Mouse (Mus musculus) forebrain, embryonic 14.5 days (tissue): Measurements from ENCODE around the gene Dhx35. TPM values are rescaled to one million over a fixed set of nuclear protein-coding genes. Genes with fewer than 3 reads are reported as not detected.

Experiments used
- ATAC-seq: fragments of 200-750 bp; cut with Nextera tagmentation; 2 replicates; pipeline ENCODE4 v1.8.0; 2017; ENCODE audit warnings: mild to moderate bottlenecking, moderate library complexity
- DNase-seq: peaks from one replicate; pipeline ENCODE4 v3.0.0-alpha.2; 2015; ENCODE audit warnings: low spot score
- H3K27ac ChIP-seq: fragments of 300-500 bp; sonication (generic); 2 replicates; pipeline ENCODE4 v1.5.1; 2014; ENCODE audit warnings: low read depth, mild to moderate bottlenecking, control low read depth, low read length, moderate library complexity
- H3K27me3 ChIP-seq: fragments of 300-500 bp; sonication (generic); replicated peaks from 2 replicates; pipeline ENCODE4 v1.6.1; 2014; ENCODE audit warnings: low read length, control low read depth, mixed read lengths; ENCODE audit not compliant: control insufficient read depth, insufficient read depth
- H3K36me3 ChIP-seq: fragments of 300-500 bp; sonication (generic); 2 replicates; pipeline ENCODE4 v1.6.1; 2014; ENCODE audit warnings: low read length, control low read depth; ENCODE audit not compliant: control insufficient read depth, insufficient read depth
- H3K4me1 ChIP-seq: fragments of 300-500 bp; sonication (generic); 2 replicates; pipeline ENCODE4 v1.6.1; 2014; ENCODE audit warnings: antibody characterized with exemption, low read length, control low read depth; ENCODE audit not compliant: control insufficient read depth, insufficient read depth
- H3K4me2 ChIP-seq: fragments of 300-500 bp; sonication (generic); 2 replicates; pipeline ENCODE4 v1.6.1; 2014; ENCODE audit warnings: mild to moderate bottlenecking, control low read depth, low read length
- H3K4me3 ChIP-seq: fragments of 300-500 bp; sonication (generic); 2 replicates; pipeline ENCODE4 v1.5.1; 2014; ENCODE audit warnings: low read depth, low read length, control low read depth
- H3K9ac ChIP-seq: fragments of 300-500 bp; sonication (generic); 2 replicates; pipeline ENCODE4 v1.6.1; 2014; ENCODE audit warnings: mild to moderate bottlenecking, low read length, control low read depth, moderate library complexity
- H3K9me3 ChIP-seq: fragments of 300-500 bp; sonication (generic); replicated peaks from 2 replicates; pipeline ENCODE4 v1.6.1; 2016; ENCODE audit warnings: low read length, control low read depth, mixed read lengths; ENCODE audit not compliant: control insufficient read depth
- WGBS: fragments of 180-500 bp; shearing (Covaris S2); extraction: QIAGEN DNeasy Blood & Tissue Kit; methylation state at CpG from one replicate; pipeline ENCODE4 v1.1.7; 2014; 5-methylcytosine and 5-hydroxymethylcytosine counted together
- polyA plus RNA-seq: library from polyadenylated mRNA; unstranded; fragments of >200 nt; fragmentation: Nextera tagmentation; extraction: Ambion mirVana; gene quantifications from 2 replicates; pipeline ENCODE4 v1.2.1, GENCODE M21; 2014

The Dhx35 gene
- polyA plus RNA-seq, 1 experiment from 2014 or later: 16.1 TPM

DNA sequence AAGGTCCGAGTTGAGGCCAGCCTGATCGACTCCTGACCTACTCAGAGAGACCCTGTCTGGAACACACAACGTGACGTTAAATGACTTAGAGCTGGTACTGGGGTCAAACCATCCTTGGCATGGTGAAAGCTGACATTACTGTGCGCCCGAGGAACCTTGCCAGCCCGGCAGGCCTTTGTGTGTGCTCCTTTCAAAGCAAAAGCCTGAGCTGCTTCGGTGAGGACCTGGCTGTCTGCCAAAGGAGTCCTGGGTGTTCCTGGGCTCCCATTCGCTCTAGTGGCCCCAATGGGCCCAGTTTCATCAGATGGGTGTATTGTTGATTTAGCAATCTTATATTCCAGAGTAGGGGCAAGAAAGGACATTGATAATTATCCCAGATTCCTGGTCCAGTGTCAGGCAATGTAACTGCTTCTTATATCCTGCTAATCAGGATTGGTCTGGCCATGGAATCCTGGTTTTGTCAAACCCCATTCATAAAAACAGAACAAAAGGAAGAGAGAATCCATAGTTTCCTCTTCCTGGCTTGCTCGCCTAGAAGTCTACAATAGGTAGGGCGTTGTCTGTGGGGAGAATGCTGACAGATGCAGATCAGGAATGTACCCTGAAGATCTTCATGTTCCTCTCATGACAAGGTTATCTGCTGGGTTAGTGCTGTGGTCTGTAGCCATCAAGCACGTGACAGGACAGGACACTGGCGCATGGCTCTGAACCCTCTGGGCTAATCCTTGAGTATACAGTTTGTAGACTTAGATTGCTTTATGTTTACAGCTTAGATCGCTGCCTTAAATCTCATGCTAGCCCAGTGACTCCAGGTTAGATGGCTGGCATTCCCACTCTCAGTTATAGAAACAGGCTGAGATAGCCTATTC is 7.4 kb upstream of the Dhx35 start:
- DNase-seq (peak; percentile 41), ATAC-seq (no peak)
- Histone ChIP-seq H3K36me3 (peaks cover 35% of the 10 kb centered on the region), H3K9ac (no peak overlapping the region), H3K27ac (no peak overlapping the region), H3K4me3 (no peak overlapping the region), H3K4me2 (no peak overlapping the region), H3K9me3 (no peaks in the 10 kb centered on the region), H3K27me3 (no peaks in the 10 kb centered on the region), H3K4me1 (peaks cover 3% of the 10 kb centered on the region; the same call in 1 of the 2 replicates)
- 62% methylated on average over 14 of the region's 14 CpGs for WGBS

DNA sequence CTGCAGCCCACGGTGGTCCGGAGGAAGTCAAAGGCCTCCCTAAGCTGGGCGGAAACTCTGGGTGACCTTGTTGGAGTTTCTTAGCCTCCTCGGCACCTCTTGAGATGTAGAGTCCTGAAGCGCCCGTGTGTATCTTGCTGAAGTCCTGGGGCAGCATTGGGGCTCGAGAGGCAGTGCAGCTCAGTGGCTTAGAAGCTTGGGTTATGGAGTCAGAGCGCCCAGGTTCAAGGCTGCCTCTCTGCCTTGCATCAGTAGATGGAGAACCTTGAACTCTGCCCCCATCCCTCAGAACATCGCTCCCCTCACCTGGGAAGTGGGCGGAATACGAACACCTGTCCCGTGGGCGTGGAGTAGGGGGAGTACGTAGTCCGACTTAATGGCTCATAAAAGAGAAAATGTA is 436 bp downstream of the Dhx35 start:
- Histone ChIP-seq H3K9ac (peak overlapping the region; percentile 78), H3K9me3 (no peaks in the 10 kb centered on the region), H3K4me3 (peak overlapping the region; percentile 73), H3K4me1 (peaks cover 10% of the 10 kb centered on the region), H3K36me3 (no peaks in the 10 kb centered on the region), H3K27ac (no peak overlapping the region), H3K27me3 (no peaks in the 10 kb centered on the region), H3K4me2 (peak overlapping the region; percentile 73)
- DNase-seq (no peak), ATAC-seq (no peak)
- 12% methylated on average over 15 of the region's 15 CpGs for WGBS

DNA sequence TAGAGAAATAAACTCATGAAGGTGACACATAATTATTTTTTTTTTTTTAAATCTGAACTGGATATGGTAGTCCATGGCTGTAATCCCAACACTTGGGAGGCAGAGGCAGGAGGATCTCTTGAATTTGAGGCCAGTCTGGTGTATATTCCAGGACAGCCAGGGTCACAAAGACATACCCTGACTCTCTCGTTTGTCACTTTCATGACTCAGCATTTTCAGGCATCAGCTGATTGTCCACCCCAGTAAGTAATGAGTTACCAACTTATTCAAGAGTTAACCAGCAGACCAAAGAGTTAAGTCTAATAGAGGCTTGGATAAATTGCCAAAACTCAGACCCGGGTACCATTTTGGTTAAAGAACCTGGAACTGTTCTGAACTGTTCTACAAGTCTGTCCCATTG is 1.3 kb downstream of the Dhx35 start:
- Histone ChIP-seq H3K4me2 (no peak overlapping the region), H3K4me1 (peaks cover 10% of the 10 kb centered on the region), H3K36me3 (no peaks in the 10 kb centered on the region), H3K27me3 (no peaks in the 10 kb centered on the region), H3K27ac (no peak overlapping the region), H3K9me3 (no peaks in the 10 kb centered on the region), H3K4me3 (no peak overlapping the region), H3K9ac (no peak overlapping the region)
- ATAC-seq (no peak), DNase-seq (no peak)
- 83% methylated on average over 2 of the region's 2 CpGs for WGBS

DNA sequence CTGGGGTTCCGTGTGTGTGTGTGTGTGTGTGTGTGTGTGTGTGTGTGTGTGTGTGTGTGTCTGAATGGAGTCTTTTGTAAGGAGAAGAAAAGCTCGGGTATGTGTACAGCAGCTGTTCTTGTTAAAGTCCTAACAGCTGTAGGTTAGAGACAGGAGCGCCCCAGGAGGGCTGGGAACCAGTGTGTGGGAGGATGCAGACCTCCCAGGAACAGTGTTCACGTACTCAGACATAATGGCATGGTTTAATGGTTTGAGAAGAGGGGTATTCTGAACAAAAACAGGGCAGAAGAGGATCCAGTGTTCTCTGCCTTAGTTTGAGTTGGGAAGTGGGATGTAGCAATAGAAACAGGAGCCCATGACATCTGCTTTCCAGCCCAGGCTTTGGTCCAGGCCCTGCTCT is 4.7 kb downstream of the Dhx35 start:
- WGBS: 40% methylated on average over 4 of the region's 4 CpGs
- Histone ChIP-seq H3K27me3 (no peaks in the 10 kb centered on the region), H3K9me3 (no peaks in the 10 kb centered on the region), H3K4me2 (no peak overlapping the region), H3K9ac (no peak overlapping the region), H3K4me1 (peaks cover 5% of the 10 kb centered on the region; the same call in 1 of the 2 replicates), H3K27ac (no peak overlapping the region), H3K4me3 (no peak overlapping the region), H3K36me3 (peaks cover 23% of the 10 kb centered on the region)
- DNase-seq (no peak), ATAC-seq (no peak)

DNA sequence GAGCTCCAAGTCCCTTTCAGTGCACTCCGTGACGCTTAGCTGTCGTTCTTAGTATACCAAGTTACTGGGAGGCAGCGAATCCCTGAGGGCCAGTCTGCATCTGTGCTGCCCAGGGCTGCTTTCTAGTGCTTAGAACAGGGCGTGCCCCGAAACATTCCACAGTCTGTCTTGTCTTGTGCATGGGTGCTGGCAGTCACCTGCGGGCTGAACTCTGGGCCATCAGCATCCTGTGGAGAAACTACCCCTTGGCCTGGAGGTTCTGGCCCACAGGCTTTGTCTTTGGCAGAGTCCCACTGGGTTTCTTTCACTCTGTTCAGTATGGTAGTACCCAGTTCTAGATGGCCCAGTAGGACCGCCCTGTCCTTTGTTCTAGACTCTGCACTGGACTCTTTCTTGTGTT is 6.2 kb downstream of the Dhx35 start:
- Histone ChIP-seq H3K27me3 (no peaks in the 10 kb centered on the region), H3K27ac (no peak overlapping the region), H3K36me3 (peaks cover 29% of the 10 kb centered on the region), H3K4me1 (no peaks in the 10 kb centered on the region), H3K9me3 (no peaks in the 10 kb centered on the region), H3K4me3 (no peak overlapping the region), H3K9ac (no peak overlapping the region), H3K4me2 (no peak overlapping the region)
- DNase-seq (no peak), ATAC-seq (no peak)
- 97% methylated on average over 8 of the region's 8 CpGs for WGBS

DNA sequence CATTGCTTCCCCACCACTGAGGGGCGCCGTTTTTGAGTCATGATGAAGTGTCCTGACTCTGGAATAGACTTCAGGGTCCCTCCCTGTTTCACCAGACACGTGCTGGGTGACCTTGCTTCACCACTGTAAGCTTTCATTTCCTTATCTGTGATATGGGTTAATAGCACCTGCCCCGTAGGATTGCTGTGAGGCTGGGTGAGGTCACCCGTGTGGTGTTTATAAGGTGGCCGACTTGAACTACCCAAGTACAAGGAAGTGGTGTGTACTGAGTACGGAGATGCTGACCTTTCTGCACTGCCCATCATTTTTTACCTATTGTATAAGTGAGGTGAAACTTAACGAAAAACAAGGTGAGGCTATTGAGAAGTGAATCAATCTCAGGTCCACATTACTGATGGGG is 9.0 kb downstream of the Dhx35 start:
- WGBS: 91% methylated on average over 8 of the region's 8 CpGs
- Histone ChIP-seq H3K4me3 (no peak overlapping the region), H3K27ac (no peak overlapping the region), H3K9me3 (no peaks in the 10 kb centered on the region), H3K9ac (no peak overlapping the region), H3K27me3 (no peaks in the 10 kb centered on the region), H3K36me3 (peaks cover 41% of the 10 kb centered on the region), H3K4me2 (no peak overlapping the region), H3K4me1 (no peaks in the 10 kb centered on the region)
- ATAC-seq: no peak
- no peak for DNase-seq

DNA sequence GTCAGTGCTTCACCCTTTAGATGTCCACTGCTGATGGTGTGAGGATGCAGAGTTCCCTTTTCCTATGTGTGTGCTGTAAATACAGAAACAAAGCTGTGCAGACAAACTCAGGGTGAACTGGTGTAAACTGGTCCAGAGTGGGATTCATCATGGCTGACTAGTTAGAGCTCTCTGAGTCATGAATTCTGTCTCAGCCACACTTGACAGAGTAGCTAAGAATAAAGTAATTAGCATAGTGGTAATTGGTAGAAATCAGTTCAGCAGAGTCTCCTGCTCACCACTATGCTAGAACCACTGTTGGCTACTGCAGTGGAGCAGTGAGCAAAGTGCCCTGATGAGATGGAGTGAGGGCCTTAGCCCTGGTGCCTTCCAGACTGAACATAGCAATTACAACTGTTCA is 21.1 kb downstream of the Dhx35 start:
- DNase-seq (no peak), ATAC-seq (no peak)
- Histone ChIP-seq H3K27ac (no peak overlapping the region), H3K27me3 (no peaks in the 10 kb centered on the region), H3K4me1 (no peaks in the 10 kb centered on the region), H3K36me3 (peaks cover 30% of the 10 kb centered on the region), H3K4me2 (no peak overlapping the region), H3K9me3 (no peaks in the 10 kb centered on the region), H3K4me3 (no peak overlapping the region), H3K9ac (no peak overlapping the region)

DNA sequence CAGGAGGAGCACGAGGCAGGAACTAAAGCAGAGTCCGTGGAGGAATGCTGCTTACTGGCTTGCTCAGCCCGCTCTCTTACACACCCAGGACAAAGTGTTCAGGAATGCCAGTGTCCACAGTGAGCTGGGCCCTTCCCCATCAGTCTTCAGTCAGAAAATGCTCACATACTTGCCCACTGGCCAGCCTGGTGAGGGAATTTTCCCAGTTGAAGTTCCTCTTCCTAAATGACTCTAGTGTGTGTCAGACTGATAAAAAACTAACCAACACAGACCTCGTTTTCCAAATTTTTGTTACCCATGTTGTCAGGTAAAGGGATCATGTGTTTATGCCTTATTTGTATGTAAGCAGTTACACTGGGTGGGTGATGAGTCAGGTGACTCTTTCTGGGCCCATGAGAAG is 21.6 kb downstream of the Dhx35 start:
- DNase-seq: no peak
- peaks cover 34% of the 10 kb centered on the region for H3K36me3 ChIP-seq
- no peak for ATAC-seq

DNA sequence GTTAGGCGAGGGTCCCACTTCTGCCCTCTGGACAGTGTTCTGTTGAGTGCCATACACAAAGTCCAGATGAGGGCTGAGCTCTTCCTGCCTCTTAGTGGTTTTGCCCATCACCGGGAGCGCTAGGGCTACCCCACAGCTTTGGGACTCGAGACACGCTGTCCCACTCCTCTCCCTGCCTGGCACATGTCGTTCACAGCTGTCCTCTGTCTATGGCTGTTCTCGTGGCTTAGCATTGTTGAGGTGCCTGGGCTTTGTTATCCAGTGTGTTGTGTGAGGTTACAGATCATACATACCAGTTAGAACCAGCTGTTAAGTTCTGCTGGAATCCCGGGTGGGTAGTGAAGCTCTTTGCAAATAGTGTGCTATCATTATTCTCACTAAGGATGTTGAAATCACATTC is 23.1 kb downstream of the Dhx35 start:
- Histone ChIP-seq H3K4me1 (no peaks in the 10 kb centered on the region), H3K9ac (no peak overlapping the region), H3K27ac (no peak overlapping the region), H3K4me3 (no peak overlapping the region), H3K4me2 (no peak overlapping the region), H3K9me3 (no peaks in the 10 kb centered on the region), H3K27me3 (no peaks in the 10 kb centered on the region), H3K36me3 (peaks cover 35% of the 10 kb centered on the region)
- no peak for ATAC-seq
- WGBS: 94% methylated on average over 8 of the region's 8 CpGs
- DNase-seq: no peak

More for the DNA sequence above, 21.6 kb downstream of the Dhx35 start:
- no peak overlapping the region for H3K9ac ChIP-seq
- no peaks in the 10 kb centered on the region for H3K4me1 ChIP-seq
- no peak overlapping the region for H3K4me2 ChIP-seq
- no peak overlapping the region for H3K27ac ChIP-seq
- 93% methylated on average over 4 of the region's 4 CpGs for WGBS
- no peaks in the 10 kb centered on the region for H3K27me3 ChIP-seq
- H3K4me3 ChIP-seq: no peak overlapping the region
- H3K9me3 ChIP-seq: no peaks in the 10 kb centered on the region
